Mouse (Mus musculus): Measurements from ENCODE around the gene Nbea.

Nbea gene

DNA sequence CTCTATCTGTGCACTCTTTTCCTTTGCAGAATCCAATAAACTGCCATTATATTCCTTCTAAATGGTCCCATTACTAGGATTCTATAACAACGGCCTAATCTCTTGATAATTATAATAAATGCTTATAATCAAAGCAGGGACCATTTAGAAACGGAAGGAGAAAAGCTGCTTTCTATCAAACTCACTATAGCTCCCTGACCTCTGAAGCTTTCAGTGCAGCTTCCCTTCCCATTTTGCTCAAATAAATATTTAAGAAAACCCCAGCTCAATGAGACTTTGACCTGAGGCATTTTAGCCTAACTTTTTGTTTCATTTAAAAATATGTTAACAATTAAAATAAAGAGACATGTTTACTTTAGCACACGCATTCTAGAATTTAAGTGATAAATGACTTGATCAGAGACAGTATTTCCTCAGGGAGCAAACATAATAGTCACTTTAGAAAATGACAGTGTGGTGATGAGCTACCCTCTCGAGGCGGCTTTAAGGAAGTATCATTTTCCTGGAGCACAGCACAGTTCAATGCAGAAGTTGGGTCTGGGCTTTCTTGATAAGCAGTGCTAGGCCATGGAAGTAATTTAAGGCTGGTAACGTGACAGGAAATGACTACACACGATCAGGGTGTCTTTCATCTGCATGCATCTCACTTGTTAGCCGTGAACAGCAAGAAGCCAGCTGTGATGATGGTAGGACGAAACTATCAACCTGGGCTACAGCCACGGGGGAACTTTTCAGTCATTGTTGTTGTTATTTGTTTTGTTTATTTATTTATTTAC, 354.8 kb downstream of the Nbea start:
- DNase-seq (ENCODE audit: low spot score): no peak

DNA sequence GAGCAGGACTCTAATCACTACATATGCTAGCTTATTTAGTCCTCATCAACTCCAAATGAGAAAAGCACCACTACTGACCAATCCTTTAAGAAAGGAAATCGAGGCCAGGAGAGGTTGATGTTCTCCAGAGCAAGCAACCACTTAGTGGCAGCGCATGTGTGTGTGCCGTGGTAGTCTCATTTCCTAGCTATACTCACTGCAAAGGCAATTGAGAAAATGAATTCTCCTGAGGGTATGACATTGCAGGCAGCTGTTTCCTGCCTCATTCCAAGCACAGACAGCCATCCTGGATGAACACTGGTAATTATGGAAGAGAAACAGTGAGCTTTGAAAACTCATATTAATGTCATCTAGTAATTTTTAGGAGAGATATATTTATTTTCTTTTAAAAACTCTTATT, 358.6 kb downstream of the Nbea start:
- DNase-seq (ENCODE audit: low spot score): no peak

DNA sequence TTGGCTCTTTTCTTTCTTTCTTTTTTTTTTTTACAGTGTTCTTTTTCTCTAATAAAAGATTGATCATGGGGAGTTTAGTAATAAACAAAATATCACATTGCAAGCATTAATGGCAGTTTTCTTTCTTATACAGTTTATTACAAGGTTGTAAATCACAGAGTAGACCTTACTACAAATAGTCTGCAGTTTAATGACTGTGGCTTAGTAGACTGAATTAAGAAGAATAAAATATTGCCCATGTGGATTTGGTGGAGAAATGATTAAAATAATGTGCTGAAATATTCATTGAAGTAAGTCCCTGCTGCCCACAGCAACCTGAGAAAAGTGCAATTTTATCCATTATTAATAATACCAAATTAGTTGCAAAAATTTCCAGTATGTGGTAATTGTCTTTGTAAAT, 363.9 kb downstream of the Nbea start:
- no peak for DNase-seq (ENCODE audit: low spot score)

DNA sequence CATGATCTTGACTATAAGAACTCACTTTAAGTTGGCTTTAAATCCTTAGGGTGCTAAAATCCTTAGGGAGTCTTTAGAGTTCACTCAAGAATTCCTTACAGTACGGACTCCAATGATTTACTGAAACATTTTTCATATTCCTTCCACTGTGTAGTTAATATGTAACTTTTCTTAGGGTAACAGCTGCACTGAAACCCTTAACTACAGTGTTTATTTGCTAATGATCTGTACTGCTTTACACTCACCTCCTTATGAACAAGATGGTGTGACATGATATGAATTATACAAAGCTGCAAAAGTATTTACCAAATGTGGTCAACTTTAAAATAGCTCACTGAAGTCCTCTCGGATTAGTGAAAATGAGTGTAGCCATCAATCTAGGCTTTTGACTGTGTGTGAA, 365.4 kb downstream of the Nbea start:
- no peak for DNase-seq (ENCODE audit: low spot score)

DNA sequence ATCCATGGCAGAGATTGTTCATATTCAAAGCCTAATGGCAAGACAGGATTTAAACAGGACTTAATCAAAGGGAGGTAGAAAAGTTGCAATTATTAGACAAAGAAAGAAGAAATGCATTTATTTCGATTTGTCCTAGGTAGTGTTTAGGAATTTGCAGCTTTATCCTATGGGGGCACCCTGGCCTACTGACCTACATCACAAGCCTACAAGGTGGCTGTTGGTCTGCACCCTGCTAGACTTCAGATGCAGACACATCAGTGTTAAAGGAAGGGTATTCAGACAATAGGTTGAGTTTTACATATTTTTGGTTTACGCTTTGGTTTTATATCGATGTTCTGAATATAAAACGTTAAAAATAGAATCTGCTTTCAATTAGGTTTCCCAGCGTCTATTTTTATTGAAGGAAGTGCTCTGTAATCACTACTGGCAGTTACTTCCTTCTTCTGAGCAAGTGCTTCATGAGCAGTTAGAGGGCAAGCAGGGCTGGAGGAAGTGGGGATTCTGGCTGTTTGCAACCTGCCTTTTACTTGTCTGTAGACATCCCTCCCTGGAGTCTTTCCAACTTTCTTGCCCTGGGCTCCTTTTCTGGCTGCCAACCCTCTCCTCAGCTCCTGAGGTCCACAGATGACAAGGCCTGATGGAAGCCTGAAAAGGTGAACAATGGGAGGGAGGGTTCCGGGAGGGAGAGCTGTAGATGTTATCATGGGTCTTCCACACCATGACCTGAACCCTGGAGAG, 366.7 kb downstream of the Nbea start:
- DNase-seq (ENCODE audit: low spot score): no peak

- DNase-seq (ENCODE audit: low spot score): no peak
These were observed 367.4 kb downstream of the Nbea start for GRCm38 (mm10) chr3:55816096-55816495.

- no peak for DNase-seq (ENCODE audit: low spot score)
These were observed 368.4 kb downstream of the Nbea start for GRCm38 (mm10) chr3:55814993-55815625.

DNA sequence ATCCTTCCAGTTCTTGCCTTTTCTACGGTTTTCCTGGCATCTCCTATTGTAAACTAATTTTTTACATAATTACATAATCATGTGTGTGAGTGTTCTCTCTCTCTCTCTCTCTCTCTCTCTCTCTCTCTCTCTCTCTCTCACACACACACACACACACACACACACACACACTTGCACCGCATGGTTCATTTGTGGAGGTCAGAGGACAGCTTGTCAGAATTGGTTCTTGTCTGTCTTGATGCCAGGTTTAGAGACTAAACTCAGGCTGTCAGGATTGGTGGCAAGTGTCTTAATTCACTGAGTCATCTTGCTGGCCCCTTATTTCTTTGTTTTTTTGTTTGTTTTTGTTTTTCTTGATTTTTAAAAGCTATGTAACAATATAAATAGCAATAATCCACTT, 388.7 kb downstream of the Nbea start:
- DNase-seq (ENCODE audit: low spot score): no peak

DNA sequence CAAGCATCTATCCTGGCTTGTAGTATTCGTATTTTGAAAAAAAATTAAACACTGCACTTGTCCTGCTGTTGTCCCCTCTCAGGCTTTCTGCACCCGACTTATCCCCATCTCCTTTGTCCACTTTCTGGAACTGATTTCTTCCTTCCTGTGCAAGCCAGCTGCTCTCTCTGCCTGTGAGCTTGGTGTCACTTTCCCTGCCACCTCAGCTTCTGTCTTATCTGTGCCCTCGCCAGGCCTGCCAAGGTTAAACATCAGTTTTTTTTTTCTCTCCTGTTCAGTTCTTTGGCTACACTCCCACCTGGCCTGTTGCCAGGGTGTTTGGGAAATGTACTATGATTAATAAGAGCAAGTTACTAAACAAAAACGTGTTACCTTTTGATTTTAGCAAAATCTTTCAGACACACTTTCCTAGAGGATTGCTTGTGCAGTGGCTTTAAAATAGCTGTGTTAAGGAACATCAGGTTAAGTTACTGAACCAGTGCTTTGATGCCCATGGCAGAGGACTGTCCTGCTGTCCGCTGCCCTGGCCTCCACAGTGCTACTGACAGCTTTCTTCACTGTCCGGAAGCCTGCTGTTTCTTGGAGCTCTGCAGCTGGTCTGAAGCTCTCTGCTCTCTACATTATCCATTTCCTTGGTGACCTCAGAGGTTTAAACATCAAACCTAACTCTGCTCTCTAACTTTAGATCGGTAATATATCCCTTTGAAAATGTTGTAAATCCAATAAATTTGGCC, 389.5 kb downstream of the Nbea start:
- no peak for DNase-seq (ENCODE audit: low spot score)

DNA sequence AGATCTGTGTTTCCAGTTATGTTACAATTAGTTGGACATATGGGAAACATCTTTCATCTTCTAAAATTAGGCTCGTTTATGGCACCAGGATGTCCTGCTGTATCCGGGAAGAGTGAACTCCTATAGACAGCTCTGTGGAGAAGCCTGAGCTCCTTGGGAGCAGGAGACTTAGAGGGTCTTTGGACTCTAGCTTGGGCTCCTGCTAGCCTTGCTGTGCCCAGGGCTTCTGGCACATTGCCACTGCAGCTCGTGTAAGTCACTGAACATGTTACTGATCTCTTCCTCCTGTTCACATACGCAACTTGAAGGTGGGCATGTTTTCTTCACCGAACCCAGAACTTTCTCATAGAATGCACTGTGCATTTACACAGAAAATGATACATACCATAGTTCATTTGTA, 391.2 kb downstream of the Nbea start:
- no peak for DNase-seq (ENCODE audit: low spot score)

DNA sequence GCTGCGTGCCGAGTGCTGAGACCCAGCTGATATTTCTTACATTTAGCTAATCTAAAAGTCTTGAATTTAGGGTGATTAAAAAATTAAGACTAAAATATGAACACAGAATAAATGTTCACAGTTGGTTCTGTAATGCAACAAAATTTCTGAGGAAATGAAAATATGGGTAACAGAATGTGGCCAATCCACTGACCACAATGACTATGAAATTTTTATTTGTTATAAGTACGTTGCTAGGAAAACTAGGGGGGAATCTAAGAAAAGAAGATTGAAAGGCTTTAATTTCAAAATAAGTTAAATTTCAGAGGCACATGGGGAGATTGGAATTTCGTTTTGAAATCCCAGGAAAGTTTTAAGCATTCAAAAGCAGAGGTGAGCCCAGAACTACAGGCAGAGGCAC, 392.9 kb downstream of the Nbea start:
- DNase-seq (ENCODE audit: low spot score): no peak

GRCm38 (mm10) chr3:55789856-55790255, 393.6 kb downstream of the Nbea start:
- no peak for DNase-seq (ENCODE audit: low spot score)

- no peak for DNase-seq (ENCODE audit: low spot score)
These were observed 394.8 kb downstream of the Nbea start for GRCm38 (mm10) chr3:55788621-55789201.

DNA sequence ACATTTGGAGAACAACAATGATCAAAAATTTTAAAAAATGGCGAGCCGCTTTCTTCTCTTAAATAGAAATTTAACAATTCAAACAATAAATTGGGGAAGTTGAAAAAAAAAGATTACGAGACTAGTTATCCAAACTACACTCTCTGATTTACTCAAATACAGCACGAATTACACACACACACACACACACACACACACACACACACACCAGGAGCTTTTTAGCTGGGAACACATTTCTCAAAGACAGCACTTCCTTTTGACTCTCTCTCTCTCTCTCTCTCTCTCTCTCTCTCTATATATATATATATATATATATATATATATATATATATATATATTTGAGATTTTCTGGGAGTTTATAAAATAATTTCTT, 395.3 kb downstream of the Nbea start:
- no peak for DNase-seq (ENCODE audit: low spot score)

DNA sequence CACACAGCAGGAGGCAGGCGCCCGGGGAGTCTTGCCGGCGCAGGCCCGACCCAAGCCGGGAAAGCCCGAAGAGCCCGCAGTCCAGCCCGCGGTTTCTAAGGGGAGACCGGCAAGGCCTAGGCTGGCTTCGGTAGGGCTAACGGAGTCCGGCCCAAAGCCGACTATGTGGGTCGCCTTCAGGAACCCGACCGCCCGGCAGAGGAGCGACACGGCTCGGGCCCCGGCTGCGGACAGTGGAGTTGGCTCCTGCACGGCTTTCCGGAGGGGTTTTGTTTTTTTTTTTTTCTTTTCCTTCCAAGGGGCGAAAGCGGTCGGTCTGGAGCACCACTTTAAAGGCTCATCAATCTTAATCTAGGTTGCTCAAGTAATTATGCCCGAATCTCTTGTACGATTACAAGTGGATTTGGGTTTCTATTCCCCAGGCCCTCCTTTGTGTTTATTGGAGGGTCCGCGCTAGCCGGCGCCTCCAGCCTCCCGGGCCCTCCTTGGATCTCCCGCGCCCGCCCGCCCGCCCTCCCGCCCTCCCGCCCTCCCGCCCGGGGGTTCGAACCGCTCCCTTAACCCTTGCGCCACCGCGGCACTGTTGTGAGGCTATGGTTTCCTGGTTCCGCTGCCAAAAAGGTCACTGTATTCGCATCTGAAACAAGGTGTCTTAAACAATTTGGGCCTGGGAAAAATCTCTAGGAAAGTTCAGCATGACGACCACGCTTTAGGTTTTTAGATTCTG, 395.9 kb downstream of the Nbea start:
- peak; percentile 48 for DNase-seq (ENCODE audit: low spot score)

GRCm38 (mm10) chr3:55786835-55787486, 396.5 kb downstream of the Nbea start:
- no peak for DNase-seq (ENCODE audit: low spot score)

GRCm38 (mm10) chr3:55785981-55786725, 397.3 kb downstream of the Nbea start:
- no peak for DNase-seq (ENCODE audit: low spot score)

DNA sequence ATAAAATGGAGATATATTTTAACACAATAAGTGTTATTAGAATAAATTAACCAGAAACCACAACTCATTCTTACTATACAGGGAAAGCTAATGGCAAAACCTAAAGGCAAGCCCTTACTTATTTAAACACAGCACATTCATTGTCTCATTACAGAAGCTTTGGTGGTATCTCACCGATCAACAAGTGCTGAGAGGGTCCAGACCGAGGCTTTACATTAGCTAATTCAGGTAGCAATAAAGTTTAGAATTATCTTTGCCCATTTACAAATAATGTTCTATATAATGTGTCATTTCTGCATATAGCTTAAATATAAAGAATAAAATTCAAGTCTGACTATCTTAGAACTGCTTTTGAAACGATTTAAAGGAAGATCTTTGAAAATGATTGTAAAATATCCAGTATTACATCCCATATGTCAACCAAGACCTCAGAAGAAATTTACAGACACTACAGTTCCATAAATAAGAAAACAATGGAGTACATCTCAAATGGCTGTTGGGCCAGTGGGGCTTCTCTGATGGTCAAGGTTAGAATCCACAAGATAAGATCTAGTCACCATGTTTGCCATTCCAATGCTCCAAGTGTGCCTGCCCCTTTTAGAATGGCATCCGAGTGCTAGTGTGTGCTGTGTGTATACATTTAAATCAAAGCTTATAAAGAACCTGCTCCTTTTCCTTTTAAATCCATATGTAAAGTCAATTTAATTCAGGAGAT, 398.1 kb downstream of the Nbea start:
- no peak for DNase-seq (ENCODE audit: low spot score)

DNA sequence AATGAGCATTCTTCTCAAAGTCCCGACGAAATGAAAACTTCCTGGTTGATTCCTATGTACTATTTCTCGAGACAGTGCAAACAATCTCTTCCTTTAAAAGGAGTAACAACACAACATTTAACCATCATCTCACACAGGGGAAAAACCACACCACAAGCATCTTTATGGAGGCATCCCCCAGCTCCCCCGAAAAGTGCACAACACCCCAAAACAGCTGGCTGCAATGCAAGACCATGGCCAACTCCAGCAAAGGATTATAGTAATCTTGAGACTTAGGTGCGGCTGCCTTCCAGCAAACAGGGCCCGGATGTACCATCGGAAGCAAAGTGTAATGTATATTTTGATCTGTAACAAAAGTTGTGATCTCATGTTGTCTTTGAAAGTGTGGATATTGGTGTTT, 399.4 kb downstream of the Nbea start:
- peak; percentile 14 for DNase-seq (ENCODE audit: low spot score)

Measured in yolk sac, embryonic 10.5 days (tissue).